Mouse (Mus musculus) bone marrow, adult 2 months (tissue): ENCODE results near the gene Col6a6. TPM values are rescaled to one million over a fixed set of nuclear protein-coding genes. Genes with fewer than 3 reads are reported as not detected.

ENCODE experiments used
- H3K27ac ChIP-seq: fragments of 200-500 bp; 2 replicates; pipeline ENCODE4 v1.5.1; 2012; ENCODE audit warnings: low read depth, mild to moderate bottlenecking, control low read depth, inconsistent platforms, low read length; ENCODE audit not compliant: control insufficient read depth, poor library complexity, insufficient read depth
- H3K4me1 ChIP-seq: fragments of 200-500 bp; 2 replicates; pipeline ENCODE4 v1.6.1; 2011; ENCODE audit warnings: low read length; ENCODE audit not compliant: control insufficient read depth, insufficient read depth
- H3K4me3 ChIP-seq: fragments of 200-500 bp; replicated peaks from 2 replicates; pipeline ENCODE3; 2011; ENCODE audit warnings: mild to moderate bottlenecking, low read depth, low read length, control low read depth; ENCODE audit not compliant: control insufficient read depth
- CTCF ChIP-seq: fragments of 200-500 bp; IDR thresholded peaks from 2 replicates; pipeline ENCODE4 v1.5.1; 2011; ENCODE audit warnings: low read length, control low read depth; ENCODE audit not compliant: control insufficient read depth, insufficient read depth
- POLR2A ChIP-seq: fragments of 200-500 bp; IDR thresholded peaks from 2 replicates; pipeline ENCODE4 v1.6.1; 2011; ENCODE audit warnings: low read depth, mild to moderate bottlenecking, control low read depth, low read length, borderline replicate concordance; ENCODE audit not compliant: control insufficient read depth
- WGBS: fragments of 180-500 bp; shearing (Covaris S2); methylation state at CpG from one replicate; pipeline ENCODE4 v1.1.7; 2018; 5-methylcytosine and 5-hydroxymethylcytosine counted together
- polyA plus RNA-seq: library from polyadenylated mRNA; stranded (reverse); fragments of >200 nt; gene quantifications from 2 replicates; pipeline ENCODE4 v1.2.4, GENCODE M21; 2011; ENCODE audit warnings: low replicate concordance; ENCODE audit not compliant: missing spikeins, insufficient read depth, insufficient read length

The Col6a6 gene
- polyA plus RNA-seq, 1 experiment: not detected

- WGBS: 79% methylated on average over 3 of the region's 3 CpGs
- Histone ChIP-seq H3K4me1 (no peaks in the 10 kb centered on the region), H3K27ac (no peak overlapping the region), H3K4me3 (no peak overlapping the region)
- TF ChIP-seq POLR2A (no peak), CTCF (no peak)
Measured at GRCm38 (mm10) chr9:105712049-105712448, 115.9 kb downstream of the Col6a6 start.

- TF ChIP-seq POLR2A: no peak
- TF ChIP-seq CTCF: no peak
- Histone ChIP-seq H3K27ac (no peak overlapping the region), H3K4me1 (no peaks in the 10 kb centered on the region), H3K4me3 (no peak overlapping the region)
- WGBS: 88% methylated on average over 1 of the region's 1 CpGs
Measured at GRCm38 (mm10) chr9:105705011-105705410, 122.9 kb downstream of the Col6a6 start.

GRCm38 (mm10) chr9:105704226-105704932 lies 123.6 kb downstream of the Col6a6 start:
- WGBS: 83% methylated on average over 16 of the region's 16 CpGs
- Histone ChIP-seq H3K27ac (no peak overlapping the region), H3K4me3 (no peak overlapping the region), H3K4me1 (no peaks in the 10 kb centered on the region)
- no peak for TF ChIP-seq CTCF
- TF ChIP-seq POLR2A: no peak

- Histone ChIP-seq H3K4me3 (no peak overlapping the region), H3K4me1 (no peaks in the 10 kb centered on the region), H3K27ac (no peak overlapping the region)
- WGBS: 84% methylated on average over 9 of the region's 9 CpGs
- TF ChIP-seq CTCF: no peak
- no peak for TF ChIP-seq POLR2A
Measured at GRCm38 (mm10) chr9:105701966-105702365, 126.0 kb downstream of the Col6a6 start.

- Histone ChIP-seq H3K4me3 (no peak overlapping the region), H3K4me1 (no peaks in the 10 kb centered on the region), H3K27ac (no peak overlapping the region)
- TF ChIP-seq CTCF: no peak
- TF ChIP-seq POLR2A: no peak
- WGBS: 74% methylated on average over 6 of the region's 6 CpGs
Measured at GRCm38 (mm10) chr9:105700702-105701101, 127.3 kb downstream of the Col6a6 start.

- TF ChIP-seq CTCF (no peak), POLR2A (no peak)
- WGBS: 70% methylated on average over 9 of the region's 9 CpGs
- no peak overlapping the region for H3K4me3 ChIP-seq
- H3K27ac ChIP-seq: no peak overlapping the region
- no peaks in the 10 kb centered on the region for H3K4me1 ChIP-seq
Measured at GRCm38 (mm10) chr9:105697764-105698396, 130.1 kb downstream of the Col6a6 start.

- Histone ChIP-seq H3K27ac (no peak overlapping the region), H3K4me3 (no peak overlapping the region), H3K4me1 (no peaks in the 10 kb centered on the region)
- 78% methylated on average over 7 of the region's 7 CpGs for WGBS
- TF ChIP-seq CTCF (no peak), POLR2A (no peak)
Measured at GRCm38 (mm10) chr9:105696818-105697564, 131.0 kb downstream of the Col6a6 start.

GRCm38 (mm10) chr9:105693854-105694253 lies 134.1 kb downstream of the Col6a6 start:
- H3K4me1 ChIP-seq: no peaks in the 10 kb centered on the region
- TF ChIP-seq POLR2A (no peak), CTCF (peak; percentile 51; the same call in 1 of the 2 replicates)
- H3K4me3 ChIP-seq: no peak overlapping the region
- no peak overlapping the region for H3K27ac ChIP-seq
- WGBS: 1% methylated on average over 5 of the region's 5 CpGs
